Mouse (Mus musculus) heart, postnatal 0 days (tissue): Measurements from ENCODE around the gene Ramp2. TPM values are rescaled to one million over a fixed set of nuclear protein-coding genes. Genes with fewer than 3 reads are reported as not detected.

ENCODE experiments used
- ATAC-seq: fragments of 200-750 bp; cut with Nextera tagmentation; 2 replicates; pipeline ENCODE4 v1.8.0; 2017; ENCODE audit warnings: low read depth, moderate number of reproducible peaks, moderate library complexity; ENCODE audit not compliant: insufficient read depth
- DNase-seq: peaks from one replicate; pipeline ENCODE4 v3.0.0-alpha.2; 2016; ENCODE audit warnings: low spot score
- H3K27ac ChIP-seq: fragments of 300-500 bp; sonication (generic); 2 replicates; pipeline ENCODE4 v1.5.1; 2014; ENCODE audit warnings: low read depth, mild to moderate bottlenecking
- H3K27me3 ChIP-seq: fragments of 300-500 bp; sonication (generic); 2 replicates; pipeline ENCODE4 v1.6.1; 2014; ENCODE audit warnings: low read length, mixed read lengths; ENCODE audit not compliant: control insufficient read depth, insufficient read depth
- H3K36me3 ChIP-seq: fragments of 300-500 bp; sonication (generic); replicated peaks from 2 replicates; pipeline ENCODE4 v1.6.1; 2014; ENCODE audit warnings: low read length, mixed read lengths; ENCODE audit not compliant: control insufficient read depth, insufficient read depth
- H3K4me1 ChIP-seq: fragments of 300-500 bp; sonication (generic); 2 replicates; pipeline ENCODE4 v1.6.1; 2014; ENCODE audit warnings: antibody characterized with exemption; ENCODE audit not compliant: control insufficient read depth, insufficient read depth
- H3K4me2 ChIP-seq: fragments of 300-500 bp; sonication (generic); 2 replicates; pipeline ENCODE4 v1.6.1; 2014; ENCODE audit warnings: low read depth, mild to moderate bottlenecking, low read length, moderate library complexity
- H3K4me3 ChIP-seq: fragments of 300-500 bp; sonication (generic); 2 replicates; pipeline ENCODE4 v1.5.1; 2014; ENCODE audit warnings: low read depth, low read length
- H3K9ac ChIP-seq: fragments of 300-500 bp; sonication (generic); replicated peaks from 2 replicates; pipeline ENCODE4 v1.6.1; 2014; ENCODE audit warnings: low read depth, low read length, mixed read lengths
- H3K9me3 ChIP-seq: fragments of 300-500 bp; sonication (generic); replicated peaks from 2 replicates; pipeline ENCODE4 v1.6.1; 2016; ENCODE audit warnings: low read length; ENCODE audit not compliant: control insufficient read depth
- CTCF ChIP-seq: IDR thresholded peaks from 2 replicates; pipeline ENCODE4 v1.5.1; 2016; ENCODE audit warnings: antibody characterized with exemption, control low read depth, low read depth
- EP300 ChIP-seq: IDR thresholded peaks from 2 replicates; pipeline ENCODE4 v1.6.1; 2016; ENCODE audit warnings: antibody characterized with exemption, low read depth
- WGBS: fragments of 180-500 bp; shearing (Covaris S2); extraction: QIAGEN DNeasy Blood & Tissue Kit; methylation state at CpG from one replicate; pipeline ENCODE4 v1.1.7; 2014; 5-methylcytosine and 5-hydroxymethylcytosine counted together
- polyA plus RNA-seq: library from polyadenylated mRNA; unstranded; fragments of >200 nt; fragmentation: Nextera tagmentation; extraction: Ambion mirVana; gene quantifications from 2 replicates; pipeline ENCODE4 v1.2.1, GENCODE M21; 2015
- total RNA-seq: library from RNA; depleted of rRNA; stranded (reverse); fragments of >200 nt; gene quantifications from 2 replicates; pipeline ENCODE4 v1.2.3, GENCODE M21; 2014; ENCODE audit warnings: low replicate concordance

Gene Ramp2
- total and polyA plus RNA-seq, 2 experiments from 2014 or later = 159 to 182 TPM

- DNase-seq (peak; percentile 69), ATAC-seq (peak; percentile 82)
- under 1% methylated on average over 56 of the region's 56 CpGs for WGBS
- peak within 1 kb of the TSS; percentile 83 for H3K9ac ChIP-seq
- TF ChIP-seq CTCF = no peak
- no peak for TF ChIP-seq EP300
- peak within 1 kb of the TSS; percentile 89 for H3K4me3 ChIP-seq
- peak within 1 kb of the TSS; percentile 81 for H3K27ac ChIP-seq
- no peaks in the 10 kb centered on the region for H3K4me1 ChIP-seq
- peak within 1 kb of the TSS; percentile 96 for H3K4me2 ChIP-seq
- H3K27me3 ChIP-seq = 0 out of 2 replicates have a peak, but pooled peaks cover 3% of the 10 kb centered on the region
- H3K9me3 ChIP-seq = no peaks in the 10 kb centered on the region
- H3K36me3 ChIP-seq = no peaks in the 10 kb centered on the region
Measured at GRCm38 (mm10) chr11:101226065-101226701, 19.6 kb upstream of the Ramp2 start, which contains the start of gene Ezh1. TSS of gene Ezh1 (minus strand) at chr11:101226463.

GRCm38 (mm10) chr11:101229361-101229900 lies 16.4 kb upstream of the Ramp2 start:
- ATAC-seq = no peak
- Histone ChIP-seq H3K9ac (no peak overlapping the region), H3K9me3 (no peaks in the 10 kb centered on the region), H3K27ac (peak overlapping the region; percentile 89), H3K4me3 (no peak overlapping the region), H3K4me2 (no peak overlapping the region), H3K27me3 (0 out of 2 replicates have a peak, but pooled peaks cover 3% of the 10 kb centered on the region), H3K4me1 (no peaks in the 10 kb centered on the region), H3K36me3 (no peaks in the 10 kb centered on the region)
- no peak for TF ChIP-seq CTCF
- no peak for TF ChIP-seq EP300
- 23% methylated on average over 8 of the region's 8 CpGs for WGBS
- no peak for DNase-seq

GRCm38 (mm10) chr11:101230061-101230511 lies 15.7 kb upstream of the Ramp2 start:
- 31% methylated on average over 2 of the region's 2 CpGs for WGBS
- ATAC-seq = no peak
- no peak overlapping the region for H3K4me2 ChIP-seq

GRCm38 (mm10) chr11:101230526-101230925 lies 15.3 kb upstream of the Ramp2 start:
- Histone ChIP-seq H3K4me3 (no peak overlapping the region), H3K27ac (peak overlapping the region; percentile 89), H3K9me3 (no peaks in the 10 kb centered on the region), H3K4me1 (no peaks in the 10 kb centered on the region), H3K27me3 (0 out of 2 replicates have a peak, but pooled peaks cover 3% of the 10 kb centered on the region), H3K4me2 (peak overlapping the region; percentile 55), H3K36me3 (no peaks in the 10 kb centered on the region), H3K9ac (0 out of 2 replicates have a peak overlapping the region, but pooled peaks have one; percentile 44)
- peak; percentile 33 for DNase-seq
- WGBS = 29% methylated on average over 5 of the region's 5 CpGs
- TF ChIP-seq CTCF (no peak), EP300 (no peak)
- ATAC-seq = peak; percentile 2; the same call in 1 of the 2 replicates

More at GRCm38 (mm10) chr11:101230061-101230511, 15.7 kb upstream of the Ramp2 start:
- Histone ChIP-seq H3K27ac (peak overlapping the region; percentile 89), H3K27me3 (0 out of 2 replicates have a peak, but pooled peaks cover 3% of the 10 kb centered on the region), H3K9me3 (no peaks in the 10 kb centered on the region), H3K36me3 (no peaks in the 10 kb centered on the region), H3K4me1 (no peaks in the 10 kb centered on the region), H3K9ac (no peak overlapping the region), H3K4me3 (no peak overlapping the region)
- TF ChIP-seq EP300 = no peak
- TF ChIP-seq CTCF = no peak
- DNase-seq = peak; percentile 17

GRCm38 (mm10) chr11:101230991-101231871 lies 14.6 kb upstream of the Ramp2 start:
- H3K4me3 ChIP-seq = peak overlapping the region; percentile 26
- peak overlapping the region; percentile 44 for H3K9ac ChIP-seq
- WGBS = 10% methylated on average over 18 of the region's 18 CpGs
- H3K4me2 ChIP-seq = peak overlapping the region; percentile 55
- peak; percentile 61 for DNase-seq
- no peaks in the 10 kb centered on the region for H3K36me3 ChIP-seq
- H3K27me3 ChIP-seq = 0 out of 2 replicates have a peak, but pooled peaks cover 3% of the 10 kb centered on the region
- no peaks in the 10 kb centered on the region for H3K9me3 ChIP-seq
- TF ChIP-seq CTCF (no peak), EP300 (peak; percentile 83)
- peak; percentile 62 for ATAC-seq
- H3K4me1 ChIP-seq = no peaks in the 10 kb centered on the region
- H3K27ac ChIP-seq = peak overlapping the region; percentile 89
